Mouse (Mus musculus): Measurements from ENCODE around the gene Jmjd4.

DNA sequence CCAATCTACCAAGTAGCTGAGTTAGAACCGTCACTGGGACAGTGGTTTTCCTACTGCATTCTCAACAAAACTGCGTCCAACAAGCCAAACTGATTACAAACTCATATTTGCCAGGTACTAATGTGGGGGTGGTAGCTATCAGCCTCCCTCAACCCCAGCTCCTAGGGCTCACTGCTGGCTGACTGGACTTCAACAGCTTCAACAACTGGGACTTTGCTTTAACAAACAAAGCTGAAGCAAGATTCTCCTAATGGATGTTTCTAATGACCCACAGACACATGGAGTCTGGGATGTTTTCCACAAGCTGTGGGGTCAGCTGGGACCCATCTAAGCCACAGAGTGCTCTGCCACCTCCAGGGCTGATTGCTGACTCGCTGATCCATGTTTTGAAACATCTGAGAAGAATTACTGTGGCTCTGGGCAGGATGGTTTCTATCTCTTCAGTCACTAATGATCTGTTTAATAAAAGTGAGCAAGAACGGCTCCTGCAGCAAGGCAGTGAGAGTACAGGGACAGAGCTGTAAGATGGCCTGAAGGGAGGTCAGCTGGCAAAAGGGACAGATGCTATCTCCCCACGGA lies 26.7 kb upstream of the Jmjd4 start:
- TF ChIP-seq ETS1 (conservative IDR thresholded peaks at IDR 0.05; ENCODE audit: low read depth, low read length) (no peak), CTCF (conservative IDR thresholded peaks at IDR 0.05 in 1 of 2, IDR thresholded peaks at IDR 0.05 in 1 of 2; ENCODE audit: low read depth in 2 of 2, low read length in 2 of 2) (no peak), ZMIZ1 (IDR thresholded peaks at IDR 0.05; ENCODE audit: low read depth, low read length) (no peak), POLR2A (IDR thresholded peaks at IDR 0.05; ENCODE audit: low read depth, low read length) (no peak), CHD2 (IDR thresholded peaks at IDR 0.05; ENCODE audit: low read length) (no peak), NELFE (IDR thresholded peaks at IDR 0.05; ENCODE audit: low read depth, low read length) (no peak), USF1 (IDR thresholded peaks at IDR 0.05; ENCODE audit: low read depth, low read length) (no peak), POLR2AphosphoS2 (IDR thresholded peaks at IDR 0.05; ENCODE audit: low read depth, low read length) (no peak), E2F4 (IDR thresholded peaks at IDR 0.05; ENCODE audit: insufficient replicate concordance, low read depth, low read length) (no peak), JUND (conservative IDR thresholded peaks at IDR 0.05; ENCODE audit: low read depth, low read length) (no peak), MAX (IDR thresholded peaks at IDR 0.05; ENCODE audit: low read length) (no peak), MAFK (IDR thresholded peaks at IDR 0.05; ENCODE audit: insufficient replicate concordance, low read length) (no peak), ZC3H11A (IDR thresholded peaks at IDR 0.05; ENCODE audit: low read depth, low read length) (no peak), ELF1 (IDR thresholded peaks at IDR 0.05; ENCODE audit: low read depth, low read length) (no peak)

All from CH12.LX (cell line).